Comparison of ENCODE assay signal across 15 mouse cellular contexts in the genomic region with DNA sequence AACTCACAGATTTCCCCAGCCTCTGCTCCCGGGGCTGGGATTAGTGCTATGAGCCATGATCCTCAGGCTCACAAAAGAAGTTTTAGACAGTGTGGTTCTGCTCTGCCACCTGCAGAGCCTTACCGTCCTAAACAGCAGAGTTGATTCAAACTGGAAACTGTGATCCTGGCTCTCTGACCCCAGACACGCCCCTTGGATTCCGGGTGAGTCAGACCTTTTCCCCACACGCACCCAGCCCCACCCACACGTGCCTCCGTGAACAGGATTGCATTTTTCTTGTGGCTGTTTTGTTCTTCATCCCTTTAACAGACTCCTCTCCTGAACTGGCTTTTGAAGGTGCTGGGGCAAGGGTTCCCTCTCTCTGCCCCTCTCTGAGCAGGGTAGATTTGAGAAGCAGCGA. TPM values are rescaled to one million over a fixed set of nuclear protein-coding genes. Genes with fewer than 3 reads are reported as not detected.
DNase-seq lines count a peak whose midpoint lies in the region; ATAC-seq lines count a peak whose summit lies in the region.
"Had no signal": no experiment of that assay in that cellular context is flagged by ENCODE, and none has a peak within 500 bp of the region (broad histone marks: within the 10 kb centered on the region; RNA-seq: fewer than 3 reads in every experiment).

No protein-coding gene starts in this region.

- WGBS in hindbrain, embryonic 12.5 days, result 72% methylated on average over 8 of the region's 8 CpGs
- 66% methylated on average over 8 of the region's 8 CpGs for WGBS in hindbrain, embryonic 16.5 days
- WGBS in stomach, embryonic 16.5 days, result 54% methylated on average over 8 of the region's 8 CpGs

- intact Hi-C loops in left cerebral cortex, postnatal 36 days (cut with DNase I), result no loop called here
- intact Hi-C loops in left cerebral cortex, postnatal 4 days (cut with DNase I), result no loop called here

- no peak overlapping the region for H3K9ac ChIP-seq in hindbrain, embryonic 12.5 days
- no peak overlapping the region for H3K9ac ChIP-seq in hindbrain, embryonic 16.5 days (ENCODE audit: low read depth, low read length)
- H3K9ac ChIP-seq in stomach, embryonic 16.5 days (ENCODE audit: low read length), result no peak overlapping the region

- H3K9me3 ChIP-seq in hindbrain, embryonic 12.5 days (replicated peaks), result no peaks in the 10 kb centered on the region
- no peaks in the 10 kb centered on the region for H3K9me3 ChIP-seq in hindbrain, embryonic 16.5 days (ENCODE audit: control insufficient read depth, low read length)
- H3K9me3 ChIP-seq in stomach, embryonic 16.5 days (replicated peaks; ENCODE audit: control insufficient read depth, low read length), result no peaks in the 10 kb centered on the region
- H3K9me3 ChIP-seq: limb, embryonic 10.5 days had no signal

- peaks cover 9% of the 10 kb centered on the region for H3K4me1 ChIP-seq in hindbrain, embryonic 12.5 days
- H3K4me1 ChIP-seq in hindbrain, embryonic 16.5 days (ENCODE audit: control insufficient read depth, insufficient read depth, low read depth, low read length), result peaks cover 4% of the 10 kb centered on the region; the same call in 1 of the 2 replicates
- H3K4me1 ChIP-seq in stomach, embryonic 16.5 days (ENCODE audit: control insufficient read depth, insufficient read depth, low read length), result peaks cover 10% of the 10 kb centered on the region

- no peak overlapping the region for H3K27ac ChIP-seq in hindbrain, embryonic 12.5 days
- no peak overlapping the region for H3K27ac ChIP-seq in hindbrain, embryonic 16.5 days (ENCODE audit: low read depth, low read length)
- H3K27ac ChIP-seq in stomach, embryonic 16.5 days (ENCODE audit: low read length), result peak overlapping the region; percentile 35; the same call in 1 of the 2 replicates
- H3K27ac ChIP-seq: limb, embryonic 10.5 days had no signal

- DNase-seq in urinary bladder, postnatal 14 days (ENCODE audit: low spot score), result peak; percentile 65
- DNase-seq in urinary bladder, postnatal 10 days (ENCODE audit: low spot score), result no peak
- DNase-seq in c-Kit-positive CD71-negative TER-119-negative erythroid progenitor cells, embryonic 14.5 days (ENCODE audit: low read depth), result peak; percentile 13
- no peak for DNase-seq in left cerebral cortex, postnatal 36 days (ENCODE audit: low spot score in 2 of 2)
- DNase-seq in left cerebral cortex, postnatal 4 days, result no peak
- DNase-seq: adrenal gland, adult 8-10 months; cerebellum, adult 11-12 months; heart, postnatal 14 days; right cerebral cortex, postnatal 4 days had no signal

- H3K36me3 ChIP-seq in hindbrain, embryonic 12.5 days, result peaks cover 29% of the 10 kb centered on the region
- peaks cover 8% of the 10 kb centered on the region; the same call in 1 of the 2 replicates for H3K36me3 ChIP-seq in hindbrain, embryonic 16.5 days (ENCODE audit: control insufficient read depth, insufficient read depth, low read length)
- no peaks in the 10 kb centered on the region for H3K36me3 ChIP-seq in stomach, embryonic 16.5 days (ENCODE audit: control insufficient read depth, insufficient read depth, low read length)

- ATAC-seq in hindbrain, embryonic 12.5 days (ENCODE audit: low FRiP score), result no peak
- ATAC-seq in hindbrain, embryonic 16.5 days, result no peak
- ATAC-seq in stomach, embryonic 16.5 days (ENCODE audit: insufficient read depth, low FRiP score), result no peak

- 0 out of 2 replicates have a peak overlapping the region, but pooled peaks have one; percentile 75 for H3K4me2 ChIP-seq in hindbrain, embryonic 12.5 days (replicated peaks)
- no peak overlapping the region for H3K4me2 ChIP-seq in hindbrain, embryonic 16.5 days (ENCODE audit: low read length)
- 0 out of 2 replicates have a peak overlapping the region, but pooled peaks have one; percentile 88 for H3K4me2 ChIP-seq in stomach, embryonic 16.5 days (ENCODE audit: low read depth, low read length)

- no peak overlapping the region for H3K4me3 ChIP-seq in hindbrain, embryonic 12.5 days
- no peak overlapping the region for H3K4me3 ChIP-seq in hindbrain, embryonic 16.5 days (ENCODE audit: low read length)
- no peak overlapping the region for H3K4me3 ChIP-seq in stomach, embryonic 16.5 days (replicated peaks; ENCODE audit: low read length)

- peaks cover 18% of the 10 kb centered on the region for H3K27me3 ChIP-seq in hindbrain, embryonic 12.5 days
- H3K27me3 ChIP-seq in hindbrain, embryonic 16.5 days (replicated peaks; ENCODE audit: control insufficient read depth, insufficient read depth, low read length), result no peaks in the 10 kb centered on the region
- H3K27me3 ChIP-seq in stomach, embryonic 16.5 days (ENCODE audit: control insufficient read depth, insufficient read depth, low read length), result no peaks in the 10 kb centered on the region

RNA-seq across cellular contexts. Expression of gene Dnph1, which starts 1.4 kb away (rescaled TPM):
- polyA plus RNA-seq in hindbrain, embryonic 12.5 days (2016; fragmentation: Nextera tagmentation; extraction: Ambion mirVana), result 35.3 and 35.5 TPM in 2 replicates
- 18.7 and 19.0 TPM in 2 replicates for polyA plus RNA-seq in hindbrain, embryonic 16.5 days (2015; fragmentation: Nextera tagmentation; extraction: Ambion mirVana)
- polyA plus RNA-seq in stomach, embryonic 16.5 days (2015; fragmentation: Nextera tagmentation; extraction: Ambion mirVana), result 40.4 and 45.3 TPM in 2 replicates
- 1 to 10 TPM; 3.5 to 5.4 TPM for total RNA-seq in left cerebral cortex, postnatal 36 days (2021)
- total RNA-seq in left cerebral cortex, postnatal 4 days (2021), result 1 to 10 TPM; 6.0 to 7.1 TPM

RNA-seq across cellular contexts. Expression of gene Ttbk1, which starts 10.5 kb away (rescaled TPM):
- polyA plus RNA-seq in hindbrain, embryonic 12.5 days (2016; fragmentation: Nextera tagmentation; extraction: Ambion mirVana), result 5.3 and 6.6 TPM in 2 replicates
- 5.1 and 5.5 TPM in 2 replicates for polyA plus RNA-seq in hindbrain, embryonic 16.5 days (2015; fragmentation: Nextera tagmentation; extraction: Ambion mirVana)
- 0.12 and 0.19 TPM in 2 replicates for polyA plus RNA-seq in stomach, embryonic 16.5 days (2015; fragmentation: Nextera tagmentation; extraction: Ambion mirVana)
- total RNA-seq in left cerebral cortex, postnatal 36 days (2021), result 100 to 1,000 TPM; 126 to 139 TPM
- 10 to 100 TPM; 86.7 to 88.6 TPM for total RNA-seq in left cerebral cortex, postnatal 4 days (2021)
- total RNA-seq: granulocyte monocyte progenitor cell, adult 5-6 weeks had no signal

RNA-seq across cellular contexts. Expression of gene Cul9, which starts 48.2 kb away (rescaled TPM):
- polyA plus RNA-seq in hindbrain, embryonic 12.5 days (2016; fragmentation: Nextera tagmentation; extraction: Ambion mirVana), result 14.1 and 14.9 TPM in 2 replicates
- 19.7 and 25.1 TPM in 2 replicates for polyA plus RNA-seq in hindbrain, embryonic 16.5 days (2015; fragmentation: Nextera tagmentation; extraction: Ambion mirVana)
- polyA plus RNA-seq in stomach, embryonic 16.5 days (2015; fragmentation: Nextera tagmentation; extraction: Ambion mirVana), result 3.2 and 4.0 TPM in 2 replicates
- 10 to 100 TPM; 58.8 to 76.6 TPM for total RNA-seq in left cerebral cortex, postnatal 36 days (2021)
- total RNA-seq in left cerebral cortex, postnatal 4 days (2021), result 10 to 100 TPM; 48.0 to 49.9 TPM

RNA-seq across cellular contexts. Expression of gene Srf, which starts 58.0 kb away (rescaled TPM):
- 5.9 and 8.1 TPM in 2 replicates for polyA plus RNA-seq in hindbrain, embryonic 12.5 days (2016; fragmentation: Nextera tagmentation; extraction: Ambion mirVana)
- polyA plus RNA-seq in hindbrain, embryonic 16.5 days (2015; fragmentation: Nextera tagmentation; extraction: Ambion mirVana), result 3.5 and 3.6 TPM in 2 replicates
- 7.0 and 8.9 TPM in 2 replicates for polyA plus RNA-seq in stomach, embryonic 16.5 days (2015; fragmentation: Nextera tagmentation; extraction: Ambion mirVana)
- total RNA-seq in left cerebral cortex, postnatal 36 days (2021), result 10 to 100 TPM; 55.6 to 68.4 TPM
- total RNA-seq in left cerebral cortex, postnatal 4 days (2021), result 10 to 100 TPM; 55.2 to 58.1 TPM

RNA-seq across cellular contexts. Expression of gene Slc22a7, which starts 59.7 kb away (rescaled TPM):
- not detected in 2 replicates for polyA plus RNA-seq in hindbrain, embryonic 12.5 days (2016; fragmentation: Nextera tagmentation; extraction: Ambion mirVana)
- not detected in 2 replicates for polyA plus RNA-seq in hindbrain, embryonic 16.5 days (2015; fragmentation: Nextera tagmentation; extraction: Ambion mirVana)
- not detected in 2 replicates for polyA plus RNA-seq in stomach, embryonic 16.5 days (2015; fragmentation: Nextera tagmentation; extraction: Ambion mirVana)
- under 1 TPM in 1 of 2 experiments, not detected in 1; 0.20 TPM for total RNA-seq in left cerebral cortex, postnatal 36 days (2021)
- under 1 TPM; 0.28 to 0.62 TPM for total RNA-seq in left cerebral cortex, postnatal 4 days (2021)
- total RNA-seq: adrenal gland, adult 8-10 months; granulocyte monocyte progenitor cell, adult 5-6 weeks; heart, postnatal 14 days had no signal
- polyA plus RNA-seq: embryonic facial prominence, embryonic 11.5 days; limb, embryonic 10.5 days had no signal

Comparison
In these comparisons a context has a peak if more than half of its experiments do, and no peak if none do; other contexts are left out.
1. DNase-seq: peak in urinary bladder, postnatal 14 days (single experiment) and c-Kit-positive CD71-negative TER-119-negative erythroid progenitor cells, embryonic 14.5 days (single experiment); none in urinary bladder, postnatal 10 days (single experiment), left cerebral cortex, postnatal 36 days (0 of 2) and left cerebral cortex, postnatal 4 days (single experiment).